Mouse (Mus musculus) cerebellum, postnatal 36 days (tissue): ENCODE data around the gene Ak8.

ENCODE experiments used
- DNase-seq, 2 experiments: peaks; one replicate each; pipeline ENCODE4 v3.0.0; 2021 to 2022; ENCODE audit warnings: mixed read lengths in 2 of 2

Gene Ak8

DNA sequence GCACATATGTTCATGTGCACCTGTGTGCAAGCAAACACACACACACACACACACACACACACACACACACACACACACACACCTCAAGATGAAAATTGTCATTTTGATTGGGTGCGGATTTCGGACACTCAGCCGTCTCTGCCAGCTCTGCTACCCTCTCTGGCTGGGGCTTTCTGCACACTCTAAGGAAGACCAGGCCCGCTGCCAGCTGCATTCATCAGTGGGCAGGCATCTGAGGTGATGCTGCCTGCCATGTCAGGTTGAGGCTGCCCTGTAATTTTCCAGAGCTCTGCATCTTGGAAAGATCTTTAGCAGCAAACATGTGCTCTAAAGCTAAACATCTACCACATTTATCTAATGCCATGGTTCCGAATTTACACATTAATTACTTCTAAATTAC, 37.1 kb downstream of the Ak8 start:
- peak; percentile 52 to 61 for DNase-seq

DNA sequence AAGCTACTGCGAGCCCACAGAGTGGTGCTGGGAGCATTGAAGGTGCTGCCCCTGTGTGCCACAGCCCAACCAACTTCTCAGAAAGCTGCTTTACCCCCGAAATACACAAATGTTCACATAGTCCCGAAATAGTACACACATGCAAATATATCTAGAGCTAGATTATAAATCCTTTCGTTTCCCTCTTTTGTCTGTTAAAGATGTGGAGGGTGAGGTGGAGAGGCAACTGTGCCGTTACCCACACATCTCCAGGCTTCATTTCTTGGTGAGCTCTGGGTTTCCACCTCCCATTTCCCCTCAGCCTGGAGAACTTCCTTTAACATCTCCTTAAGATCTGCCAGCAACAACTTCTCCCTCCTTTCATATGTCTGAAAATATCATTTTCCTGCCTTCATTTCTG, 40.2 kb downstream of the Ak8 start:
- DNase-seq = no peak

DNA sequence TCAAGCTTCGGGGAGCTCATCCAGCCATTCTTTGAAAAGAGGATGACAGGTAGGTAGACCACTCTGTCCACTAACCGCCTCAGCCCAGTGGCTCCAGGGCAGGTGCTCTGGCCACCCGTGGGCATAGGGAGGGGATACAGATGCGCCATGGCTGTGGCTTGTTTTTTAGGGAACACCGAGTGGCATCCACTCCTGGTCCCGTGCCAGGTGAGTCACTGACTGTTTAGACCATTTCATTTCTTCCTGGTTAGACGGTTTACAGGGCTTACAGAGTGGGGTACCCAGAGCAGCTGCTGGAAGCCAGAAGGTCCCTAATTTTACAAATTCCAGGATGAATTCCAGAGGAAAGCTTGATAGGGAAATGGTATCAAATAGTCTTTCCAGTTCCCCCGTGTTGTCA, 42.7 kb downstream of the Ak8 start:
- DNase-seq = no peak

DNA sequence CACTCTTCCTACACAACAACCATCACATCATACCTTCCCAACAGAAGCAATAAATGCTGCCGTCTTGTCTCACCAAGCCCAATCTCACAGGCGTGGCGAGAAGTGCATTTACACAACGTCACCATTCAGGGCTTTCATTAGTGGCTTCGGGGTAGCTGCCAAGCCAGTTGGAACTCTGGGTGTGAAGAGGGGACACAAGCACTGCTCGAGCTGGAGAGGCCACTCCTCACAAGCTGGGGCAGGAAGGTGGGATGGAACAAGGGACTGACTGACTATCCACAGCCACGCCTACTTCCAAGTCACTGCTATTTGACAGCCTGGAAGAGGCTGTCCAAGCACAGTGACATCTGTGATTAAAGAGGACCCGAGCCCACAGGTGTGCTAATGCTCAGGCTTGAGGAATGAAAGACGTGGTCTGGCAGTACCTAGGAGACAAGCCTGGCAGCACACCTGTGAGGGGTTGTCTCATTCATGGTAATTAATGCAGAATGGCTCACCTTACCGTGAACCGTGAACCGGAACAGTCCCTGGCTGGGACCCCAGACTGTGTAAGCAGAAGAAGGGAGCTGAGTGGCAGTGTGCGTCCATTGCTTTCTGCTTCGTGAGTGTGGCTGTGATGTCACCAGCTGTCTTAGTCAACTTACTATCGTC, 46.8 kb downstream of the Ak8 start:
- DNase-seq = no peak

DNA sequence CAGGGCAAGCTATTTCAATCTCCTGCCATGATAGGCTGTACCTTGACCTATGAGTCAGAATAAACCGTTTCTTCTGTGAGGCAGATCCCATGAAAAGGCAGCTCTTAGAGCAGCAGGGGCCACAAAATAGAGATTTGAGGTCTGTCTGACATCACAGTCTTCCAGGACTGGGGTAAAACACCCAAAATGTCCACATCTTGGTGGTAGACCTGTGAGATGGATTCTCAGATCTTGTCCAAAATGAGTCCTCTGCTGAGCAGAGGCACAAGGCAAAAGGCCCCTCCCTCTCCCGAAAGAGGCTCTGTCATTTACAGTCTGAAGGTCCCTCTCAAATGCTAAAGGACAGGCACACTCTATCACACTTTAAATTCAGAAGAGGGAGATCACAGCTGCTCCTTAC, 47.7 kb downstream of the Ak8 start:
- no peak for DNase-seq

DNA sequence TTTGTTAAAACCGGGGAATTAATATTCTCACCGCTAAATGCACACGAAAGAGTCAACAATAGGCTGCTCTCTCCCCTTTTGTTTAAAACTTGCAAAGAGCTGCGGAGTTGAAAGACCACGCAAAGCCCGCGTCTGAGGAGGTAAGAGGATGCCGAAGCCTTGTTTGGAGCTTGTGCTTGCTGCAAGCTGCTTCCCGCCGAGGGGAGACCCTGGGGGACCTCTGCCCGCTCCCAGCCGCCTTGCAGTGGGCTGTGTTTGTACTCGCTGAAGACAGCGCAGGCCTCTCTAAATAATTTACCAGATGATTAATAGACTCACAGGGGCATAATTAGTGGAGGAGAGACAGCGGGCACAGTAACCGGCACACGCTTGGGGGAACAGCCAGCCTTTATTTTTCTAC, 51.2 kb downstream of the Ak8 start:
- DNase-seq = no peak

DNA sequence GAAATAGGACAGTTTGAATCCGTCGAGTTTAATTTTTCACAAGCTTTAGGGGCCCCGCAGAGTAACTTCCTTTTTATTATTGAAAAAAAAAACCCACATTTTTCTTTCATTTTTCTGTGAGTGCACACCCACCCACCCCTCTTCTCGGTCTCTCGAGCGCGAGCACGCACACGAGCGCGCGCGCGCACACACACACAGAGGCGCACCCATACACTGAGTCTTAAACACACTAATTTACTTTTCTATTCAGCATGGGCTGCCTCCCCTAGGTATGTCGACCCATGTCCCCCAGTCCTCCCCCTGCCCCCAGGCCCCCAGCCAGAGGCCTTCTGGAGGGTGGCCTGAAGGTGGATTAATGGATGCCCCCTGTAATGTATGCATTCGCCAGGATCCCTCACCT, 51.7 kb downstream of the Ak8 start:
- DNase-seq = no peak

DNA sequence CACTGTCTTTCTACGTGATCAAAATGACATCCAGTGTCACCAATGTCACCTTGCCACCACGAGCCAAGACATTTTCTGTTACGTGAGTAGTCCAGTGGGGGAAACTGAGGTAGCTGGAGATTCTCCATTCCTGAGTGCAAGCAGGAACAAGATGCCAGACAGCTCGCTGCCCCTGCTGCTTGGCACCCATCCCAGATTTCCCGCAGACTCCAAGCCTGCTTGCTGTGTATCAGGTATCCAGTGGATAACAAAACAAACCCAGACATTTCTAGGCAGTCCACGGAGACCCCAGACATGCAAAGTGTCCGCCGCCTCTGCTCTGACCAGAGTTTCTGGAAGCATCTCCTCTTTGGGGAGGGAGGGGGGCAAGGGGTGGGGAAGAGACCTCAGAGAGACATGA, 52.4 kb downstream of the Ak8 start:
- DNase-seq = no peak

DNA sequence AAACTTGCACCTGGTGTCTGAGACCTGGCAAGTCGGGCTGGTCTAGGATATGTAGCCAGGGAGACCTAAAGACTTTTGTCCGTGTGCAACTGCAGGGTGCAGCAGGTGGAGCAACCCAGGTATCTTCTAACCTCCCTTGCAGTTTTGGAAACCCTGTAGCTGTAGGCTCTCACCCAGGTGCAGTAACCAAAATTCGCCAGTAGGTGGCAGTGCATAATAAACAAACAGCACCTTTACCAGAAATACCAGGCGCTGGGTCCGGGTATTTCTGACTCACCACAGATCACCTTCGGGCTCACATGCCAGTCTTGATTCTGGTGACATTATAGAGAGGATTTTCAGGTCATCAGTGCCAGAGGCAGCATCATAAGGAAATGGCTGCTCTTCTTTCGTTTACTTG, 55.5 kb downstream of the Ak8 start:
- DNase-seq = peak; percentile 85 to 91

DNA sequence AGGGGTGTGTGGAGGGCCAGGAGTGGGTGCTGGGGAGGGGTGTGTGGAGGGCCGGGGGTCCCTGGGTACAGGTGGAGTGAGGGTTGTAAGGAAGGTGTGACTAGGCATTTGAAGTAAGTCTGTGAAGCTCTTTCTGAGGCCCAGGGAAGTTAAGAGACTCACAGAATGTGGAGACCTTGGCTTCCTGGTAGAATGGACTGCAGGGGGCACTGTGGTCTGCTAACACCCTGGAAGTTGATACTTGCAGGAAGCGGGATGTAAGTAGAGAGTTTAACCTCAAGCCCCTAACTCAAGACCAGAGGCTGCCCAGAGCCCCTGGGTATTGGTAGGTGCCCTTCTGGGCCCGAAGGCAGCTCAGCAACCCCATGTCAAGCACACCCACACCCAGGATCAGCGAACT, 56.2 kb downstream of the Ak8 start:
- DNase-seq = peak; percentile 25 to 31

DNA sequence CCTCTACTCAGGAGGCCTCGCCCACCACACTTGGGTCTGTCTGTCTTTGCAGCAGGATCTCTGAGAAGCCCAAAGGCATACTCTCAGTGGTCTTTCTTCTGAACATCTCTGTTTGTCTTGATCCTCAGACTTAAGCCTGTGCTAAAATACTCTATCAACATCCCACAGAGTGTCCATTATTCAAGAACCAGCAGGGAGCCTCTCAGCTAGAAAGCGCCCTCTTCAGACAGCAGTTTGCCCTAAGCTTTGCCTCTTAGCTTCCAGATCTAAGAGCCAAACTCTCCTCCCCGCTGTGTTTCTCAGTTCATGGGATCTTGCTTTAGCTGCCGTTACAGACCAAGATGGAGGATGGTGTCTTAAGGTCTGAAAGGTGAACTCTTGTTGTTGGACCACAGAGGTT, 59.5 kb downstream of the Ak8 start:
- no peak for DNase-seq

DNA sequence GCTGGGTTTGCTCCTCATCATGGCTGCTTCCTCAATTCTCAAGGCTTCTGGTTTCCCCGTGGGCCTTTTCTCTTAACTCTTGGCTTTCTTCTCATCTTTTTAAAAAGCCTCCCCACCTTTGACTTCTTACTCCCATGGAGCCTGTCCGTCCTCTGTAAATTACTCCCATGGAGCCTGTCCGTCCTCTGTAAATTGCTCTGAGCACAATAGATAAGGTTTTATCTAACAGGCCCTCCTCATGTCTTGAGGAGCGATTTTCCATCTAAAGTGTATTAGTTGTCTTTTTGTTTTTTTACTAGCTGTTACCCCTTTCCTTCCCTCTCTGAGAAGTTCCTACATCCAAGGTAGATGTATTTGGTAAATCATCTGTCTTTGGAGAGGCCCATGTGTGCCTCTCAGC, 66.6 kb downstream of the Ak8 start:
- no peak for DNase-seq

DNA sequence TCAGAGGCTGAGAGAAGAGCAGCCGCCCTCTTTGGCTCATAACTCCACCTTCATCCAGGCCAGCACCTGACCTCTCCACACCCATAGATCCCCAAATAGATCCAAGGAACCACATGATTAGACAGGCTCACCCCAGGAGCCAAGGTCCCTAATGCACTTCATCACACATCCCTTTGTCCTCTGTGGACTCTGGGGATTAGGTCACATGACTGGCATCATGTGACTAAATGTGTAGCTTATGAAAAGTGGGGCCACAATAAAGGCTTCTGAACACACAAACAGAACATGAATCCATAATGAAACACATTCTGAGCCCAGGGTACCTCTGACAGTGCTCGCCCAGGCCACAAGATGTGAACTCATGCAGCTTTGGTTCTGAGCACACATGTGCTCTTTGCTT, 67.1 kb downstream of the Ak8 start:
- no peak for DNase-seq

DNA sequence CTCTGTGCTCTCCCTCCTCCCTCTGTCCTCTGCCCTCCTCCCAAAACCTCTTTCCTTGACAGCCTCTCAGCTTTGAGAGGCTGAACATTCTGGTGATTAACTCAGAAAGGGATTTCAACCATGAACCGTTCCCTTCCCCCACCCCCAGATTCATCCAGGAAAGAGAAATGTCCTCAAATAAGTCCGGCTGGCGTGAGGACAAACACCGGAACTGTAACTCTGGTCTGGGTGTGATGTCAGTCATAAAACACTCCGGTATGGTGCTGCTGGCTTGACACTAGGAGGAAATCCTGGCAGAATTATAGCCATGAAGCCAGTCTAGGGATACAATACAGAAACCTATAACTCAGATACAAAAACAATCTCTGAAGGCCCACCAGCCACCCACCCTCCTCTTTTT, 70.7 kb downstream of the Ak8 start:
- DNase-seq = no peak

DNA sequence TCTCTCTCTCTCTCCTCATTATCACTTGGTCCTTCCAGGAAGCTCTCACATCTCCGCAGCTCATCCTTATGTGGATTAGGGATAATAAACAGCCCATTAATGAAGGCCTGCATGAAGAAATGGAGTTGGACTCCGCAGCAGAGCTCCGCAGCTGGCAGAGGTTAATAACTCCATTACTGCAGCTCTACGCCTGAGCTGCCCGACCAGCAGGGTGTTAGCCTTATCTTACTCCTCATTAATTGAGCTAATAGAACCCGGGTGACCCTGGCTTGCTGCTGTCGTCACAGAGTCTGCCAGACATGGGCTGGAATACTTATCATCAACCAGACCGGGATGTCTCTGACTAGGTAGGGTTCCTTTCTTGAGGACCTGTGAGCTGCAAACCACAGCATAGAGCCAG, 74.1 kb downstream of the Ak8 start:
- DNase-seq = no peak

DNA sequence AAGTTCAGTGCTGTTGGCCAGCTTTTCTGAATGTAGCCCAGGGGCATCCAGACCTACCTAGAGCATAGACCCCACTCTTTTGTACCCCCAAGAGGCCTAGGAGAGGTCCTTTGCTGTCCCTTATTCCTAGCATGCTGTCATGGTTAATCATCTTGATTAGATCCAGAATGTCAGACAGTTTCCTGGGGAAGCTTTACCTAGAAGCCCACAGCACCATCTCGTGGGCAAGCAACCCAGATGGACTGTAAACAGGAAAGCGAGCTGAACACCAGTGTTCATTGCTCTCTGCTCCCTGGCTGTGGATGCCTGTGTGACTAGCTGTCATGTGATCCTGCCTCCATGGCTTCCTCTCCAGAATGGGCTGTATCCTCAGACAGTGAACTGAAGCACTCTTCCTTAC, 76.8 kb downstream of the Ak8 start:
- DNase-seq = no peak

DNA sequence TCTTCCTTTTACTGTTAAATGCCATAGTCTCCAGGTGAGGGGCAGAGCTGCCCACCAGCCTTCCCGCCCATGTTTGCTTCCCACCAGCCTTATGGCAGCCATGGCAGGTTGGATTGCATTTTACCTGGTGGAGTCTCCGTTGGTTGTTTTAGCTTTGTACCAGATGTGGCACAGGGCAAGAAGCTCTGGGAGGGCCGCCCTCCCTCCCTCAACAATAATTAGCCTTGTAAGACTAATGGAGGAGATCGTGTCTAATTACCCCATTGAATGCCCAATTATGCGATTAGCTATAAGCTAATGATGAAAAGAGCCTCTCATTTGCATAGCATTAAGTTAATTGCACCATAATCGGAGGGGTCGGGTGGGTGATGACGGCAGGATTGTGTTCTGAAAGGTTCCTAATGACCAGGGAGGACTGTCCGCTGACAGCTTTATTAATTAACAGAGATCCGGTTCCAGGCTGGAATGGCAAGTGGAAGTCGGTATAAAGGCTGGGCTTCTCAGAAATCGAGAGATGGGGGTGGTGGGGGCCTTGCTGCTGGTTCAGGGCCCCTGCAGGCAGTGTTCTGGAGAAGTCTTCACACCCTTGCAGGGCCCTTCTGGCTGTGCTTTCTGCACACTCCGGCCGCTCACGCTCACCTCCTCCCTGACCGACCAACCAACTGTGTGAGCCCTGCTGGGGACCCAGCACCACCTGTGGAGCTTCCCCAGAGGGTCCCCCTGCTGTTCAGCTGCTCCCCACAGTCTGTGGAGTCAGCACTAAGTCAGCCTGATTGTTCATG, 80.2 kb downstream of the Ak8 start:
- no peak for DNase-seq

DNA sequence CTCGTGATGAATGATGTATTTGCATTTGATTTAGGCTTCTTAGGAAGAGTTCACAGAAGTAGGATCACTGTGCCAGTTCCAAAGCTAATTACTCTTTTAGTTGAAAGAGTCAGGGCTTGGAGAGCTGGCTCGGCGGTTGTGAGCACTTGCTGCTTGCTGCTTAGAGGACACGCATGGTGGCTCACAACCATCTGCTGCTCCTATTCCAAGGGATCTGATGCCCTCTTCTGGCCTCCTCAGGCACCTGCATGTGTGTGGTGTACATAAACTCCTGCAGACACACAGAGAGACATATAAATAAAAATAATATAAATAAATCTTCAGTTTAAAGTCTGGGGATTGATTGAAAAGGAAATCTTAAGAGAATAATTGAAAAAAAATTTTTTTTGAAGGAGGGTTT, 81.3 kb downstream of the Ak8 start:
- DNase-seq = no peak

DNA sequence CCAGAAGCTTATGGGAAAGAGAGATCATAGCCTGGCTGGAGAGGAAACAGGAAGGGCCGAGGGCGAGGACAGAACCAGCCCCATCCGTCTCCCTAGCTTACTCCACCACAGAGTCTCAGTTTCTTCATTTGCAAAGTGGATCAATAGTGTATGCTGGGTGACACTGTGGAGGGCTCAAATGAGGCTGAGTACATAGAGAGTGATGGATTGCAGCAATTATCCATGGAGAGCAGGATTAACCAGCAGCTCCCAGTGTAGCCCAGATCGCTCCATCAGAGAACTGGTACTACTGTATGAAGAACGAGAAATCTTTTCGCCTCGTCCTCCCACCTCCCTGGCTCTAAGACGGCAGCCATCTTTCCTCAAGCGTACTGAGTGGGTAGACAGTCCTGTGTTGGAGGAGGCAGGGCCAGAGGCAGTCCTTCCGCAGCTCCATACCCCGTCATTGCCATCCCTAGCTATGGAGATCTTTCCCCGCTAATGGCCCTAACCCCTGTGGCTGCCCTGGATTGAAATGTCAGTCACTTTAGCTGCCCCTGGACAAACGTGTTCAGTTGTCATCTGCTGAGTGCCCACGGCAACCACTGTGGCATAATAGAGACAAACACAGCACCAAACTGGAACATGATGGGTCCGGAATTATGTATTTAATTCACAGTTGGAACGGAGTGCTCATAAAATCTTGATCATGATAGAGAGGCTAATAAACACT, 86.5 kb downstream of the Ak8 start:
- DNase-seq = no peak

DNA sequence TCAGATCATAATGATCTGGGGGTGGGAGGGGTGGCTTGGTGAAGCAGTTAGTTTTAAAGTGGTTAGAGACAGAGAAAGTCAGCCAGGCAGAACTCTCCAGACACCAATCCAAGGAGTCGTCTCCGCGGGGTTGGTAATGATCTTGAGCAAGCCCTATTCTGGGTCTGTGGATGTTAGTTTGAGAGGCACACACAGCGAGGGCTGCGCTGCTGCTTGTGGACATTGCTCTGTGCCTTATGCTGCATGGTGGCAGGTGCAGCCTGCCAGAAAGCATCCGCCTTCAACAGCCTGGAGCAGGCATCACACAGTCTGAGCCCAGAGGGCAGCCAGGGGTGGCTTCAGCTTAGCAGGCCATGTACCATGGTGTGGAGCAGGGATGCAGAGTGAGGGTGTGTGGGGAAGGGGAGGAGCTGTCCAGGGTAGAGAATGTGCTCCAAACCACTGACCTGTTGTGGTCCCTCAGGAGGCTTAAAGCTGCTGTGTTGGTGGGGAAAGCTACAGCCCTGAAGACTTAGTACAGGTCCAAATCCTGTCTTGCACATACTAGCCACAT, 87.2 kb downstream of the Ak8 start:
- no peak for DNase-seq

DNA sequence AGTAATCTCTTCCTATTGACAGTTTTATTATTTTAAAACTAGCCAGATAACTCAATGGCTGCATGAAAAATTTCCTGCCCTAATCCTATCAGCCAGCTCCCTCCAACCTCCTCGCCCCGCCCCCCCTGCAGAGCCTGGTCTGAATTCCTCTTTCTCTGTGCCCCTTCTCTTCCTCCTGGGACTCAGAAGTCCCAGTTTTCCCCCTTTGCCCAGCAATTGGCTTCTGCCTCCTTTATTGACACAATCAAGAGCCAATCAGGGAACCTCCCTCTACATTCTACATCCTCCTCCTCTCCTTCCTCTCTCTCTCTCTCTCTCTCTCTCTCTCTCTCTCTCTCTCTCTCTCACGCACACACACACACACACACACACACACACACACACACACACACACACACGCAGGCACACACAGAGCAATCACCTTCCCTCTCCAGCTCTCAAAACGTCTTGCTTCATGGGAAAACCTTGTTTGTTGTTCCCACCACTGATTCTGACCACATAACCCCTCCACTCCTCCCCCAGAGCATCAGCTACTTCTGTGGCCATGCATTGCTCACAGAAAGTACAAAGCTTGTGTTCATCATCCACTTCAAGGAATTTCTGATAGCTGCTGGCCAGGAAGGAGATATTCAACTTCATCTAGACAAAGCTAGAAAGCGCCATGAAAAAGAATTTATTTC, 93.1 kb downstream of the Ak8 start:
- peak in 1 of 2 experiments; percentile 8 for DNase-seq

DNA sequence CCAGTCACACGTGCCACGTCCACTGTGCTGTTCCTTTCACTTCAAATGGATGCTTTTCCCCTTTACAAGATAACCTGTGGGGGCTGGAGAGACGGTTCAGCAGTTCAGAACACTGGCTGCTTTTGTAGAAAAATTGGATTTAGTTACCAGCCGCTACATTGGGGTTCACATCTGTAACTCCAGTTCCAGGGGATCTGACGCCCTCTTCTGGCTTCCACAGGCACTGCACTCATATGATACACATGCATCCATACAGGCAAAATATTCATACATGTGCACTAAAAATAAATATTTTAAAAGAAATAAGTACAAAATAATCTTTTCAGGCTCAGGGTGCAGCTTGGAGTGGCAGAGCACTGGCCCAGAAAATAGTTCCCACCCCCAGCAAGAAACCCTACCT, 94.7 kb downstream of the Ak8 start:
- DNase-seq = no peak

DNA sequence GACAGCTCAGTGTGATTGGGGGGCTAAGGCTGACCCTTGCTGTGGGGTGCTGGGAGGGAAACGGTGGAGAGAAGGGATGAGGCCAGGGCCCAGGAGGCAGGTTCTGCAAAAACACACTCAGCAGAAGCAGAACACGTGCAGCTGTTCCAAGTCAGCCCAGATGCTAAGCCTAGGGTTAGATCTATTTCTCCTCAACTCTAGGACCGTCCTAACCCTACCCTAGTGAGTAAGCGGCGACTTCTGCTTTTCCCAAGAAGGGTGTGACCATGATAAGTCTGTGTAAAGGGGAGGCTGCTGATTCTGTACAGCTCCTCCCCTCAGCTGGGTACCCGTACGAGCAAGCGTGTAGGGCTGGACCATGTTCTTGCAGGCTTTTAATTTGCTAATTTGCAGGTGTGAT, 96.3 kb downstream of the Ak8 start:
- DNase-seq = no peak
